Mouse (Mus musculus) ovary, postnatal 10 days (tissue): ENCODE measurements around the gene Tmcc1.
"Not testable (repeated sequence)": the region's sequence is repeated elsewhere in the genome, so short reads cannot be mapped to it uniquely, and the experiment has no call there.

ENCODE experiments used
- DNase-seq: peaks from one replicate; pipeline ENCODE4 v3.0.0; 2022; ENCODE audit warnings: low spot score

Gene Tmcc1

GRCm38 (mm10) chr6:116141696-116142095 lies 51.6 kb downstream of the Tmcc1 start:
- DNase-seq = no peak

- DNase-seq = no peak
Observed at GRCm38 (mm10) chr6:116140782-116141181, 52.5 kb downstream of the Tmcc1 start.

DNA sequence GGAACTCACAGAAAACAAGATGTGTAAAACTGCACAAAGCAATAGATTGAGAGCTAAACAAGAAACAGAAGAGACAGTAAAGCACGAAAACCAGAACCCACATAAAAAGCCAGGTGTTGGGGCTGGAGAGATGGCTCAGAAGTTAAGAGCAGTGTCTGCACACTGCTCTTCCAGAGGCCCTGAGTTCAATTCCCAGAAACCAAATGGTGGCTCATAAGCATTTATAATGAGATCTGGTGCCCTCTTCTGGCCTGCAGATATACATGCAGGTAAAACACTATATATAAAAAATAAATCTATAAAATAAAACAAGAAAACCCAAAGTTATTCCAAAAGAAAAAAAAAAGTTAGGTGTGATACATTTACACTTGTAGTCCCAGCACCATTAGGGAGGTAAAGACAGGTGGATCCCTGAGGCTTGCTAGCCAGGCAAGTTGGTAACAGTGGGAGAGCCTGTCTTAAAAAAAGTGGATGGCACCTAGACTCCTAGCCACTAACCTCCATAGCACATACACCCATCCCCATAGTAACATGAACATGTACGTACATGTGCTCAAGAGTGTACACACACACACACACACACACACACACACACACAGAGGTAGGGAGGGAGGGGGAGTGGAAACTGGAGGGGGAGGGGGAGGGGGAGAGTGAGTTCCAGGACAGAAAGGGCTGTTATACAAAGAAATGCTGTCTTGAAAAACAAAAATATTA lies 54.0 kb downstream of the Tmcc1 start:
- DNase-seq = no peak

- DNase-seq = no peak
Observed at GRCm38 (mm10) chr6:116135971-116136632, 57.2 kb downstream of the Tmcc1 start.

GRCm38 (mm10) chr6:116133756-116134155 lies 59.5 kb downstream of the Tmcc1 start:
- no peak for DNase-seq

- no peak for DNase-seq
Observed at GRCm38 (mm10) chr6:116131771-116132170, 61.5 kb downstream of the Tmcc1 start.

GRCm38 (mm10) chr6:116128710-116129109 lies 64.6 kb downstream of the Tmcc1 start:
- no peak for DNase-seq

- no peak for DNase-seq
Observed at GRCm38 (mm10) chr6:116127918-116128443, 65.3 kb downstream of the Tmcc1 start.

DNA sequence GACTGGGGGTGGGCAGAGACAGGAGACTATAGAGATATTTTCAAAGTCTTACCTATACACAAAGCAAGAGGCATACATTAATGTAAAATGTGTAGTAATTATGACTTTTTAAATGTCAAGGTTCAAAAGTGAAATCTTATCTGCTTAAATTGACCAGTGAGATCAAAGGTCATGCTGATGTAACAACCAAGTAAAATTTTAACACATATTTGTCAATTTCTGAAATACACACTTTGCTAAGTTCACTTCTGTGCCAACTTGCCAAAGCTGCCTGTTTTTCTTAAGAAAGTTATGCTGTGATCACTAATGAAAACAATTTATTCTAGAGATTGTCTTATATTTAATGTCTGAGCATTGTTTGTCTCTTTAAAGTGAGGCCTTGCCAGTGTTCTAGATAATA lies 66.7 kb downstream of the Tmcc1 start:
- DNase-seq = no peak

GRCm38 (mm10) chr6:116122881-116123280 lies 70.4 kb downstream of the Tmcc1 start:
- DNase-seq = no peak

DNA sequence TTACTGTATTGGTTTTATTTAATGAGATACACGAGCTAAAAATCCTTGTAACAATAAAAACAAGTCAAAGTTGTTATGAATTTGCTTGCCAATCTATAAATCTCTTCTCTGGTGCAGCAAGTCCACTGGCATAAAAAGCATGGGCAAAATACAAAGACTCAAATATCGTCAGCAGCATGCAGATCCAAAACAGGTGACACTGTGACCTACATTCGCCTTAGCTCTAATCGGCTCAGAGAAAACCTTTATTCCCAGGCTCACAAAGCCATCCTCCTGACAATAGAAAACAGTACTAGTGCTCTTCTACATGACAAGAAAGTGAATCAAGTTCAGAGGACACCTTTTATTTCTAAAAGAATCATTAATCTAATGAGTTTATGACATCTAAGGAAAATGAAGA lies 73.6 kb downstream of the Tmcc1 start:
- DNase-seq = no peak

GRCm38 (mm10) chr6:116116634-116117033 lies 76.7 kb downstream of the Tmcc1 start:
- not testable (repeated sequence) for DNase-seq

DNA sequence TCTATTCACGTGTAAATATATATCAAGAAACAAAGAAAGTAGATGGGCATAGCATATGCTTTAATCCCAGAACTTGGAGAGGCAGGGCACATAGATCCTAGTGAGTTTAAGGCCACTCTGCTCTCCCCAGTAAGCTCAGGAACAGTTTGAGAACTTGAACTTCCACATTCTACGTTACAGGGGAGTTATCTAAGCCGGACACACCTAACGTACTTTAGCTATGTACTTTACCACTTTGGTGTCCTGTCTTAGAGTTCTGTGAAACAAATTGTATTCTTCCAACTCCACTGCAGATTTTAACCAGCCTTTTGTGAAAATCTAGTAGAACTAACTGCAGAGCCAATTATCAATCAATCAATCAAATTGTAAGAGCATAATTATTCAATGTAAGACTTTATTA lies 82.7 kb downstream of the Tmcc1 start:
- no peak for DNase-seq

DNA sequence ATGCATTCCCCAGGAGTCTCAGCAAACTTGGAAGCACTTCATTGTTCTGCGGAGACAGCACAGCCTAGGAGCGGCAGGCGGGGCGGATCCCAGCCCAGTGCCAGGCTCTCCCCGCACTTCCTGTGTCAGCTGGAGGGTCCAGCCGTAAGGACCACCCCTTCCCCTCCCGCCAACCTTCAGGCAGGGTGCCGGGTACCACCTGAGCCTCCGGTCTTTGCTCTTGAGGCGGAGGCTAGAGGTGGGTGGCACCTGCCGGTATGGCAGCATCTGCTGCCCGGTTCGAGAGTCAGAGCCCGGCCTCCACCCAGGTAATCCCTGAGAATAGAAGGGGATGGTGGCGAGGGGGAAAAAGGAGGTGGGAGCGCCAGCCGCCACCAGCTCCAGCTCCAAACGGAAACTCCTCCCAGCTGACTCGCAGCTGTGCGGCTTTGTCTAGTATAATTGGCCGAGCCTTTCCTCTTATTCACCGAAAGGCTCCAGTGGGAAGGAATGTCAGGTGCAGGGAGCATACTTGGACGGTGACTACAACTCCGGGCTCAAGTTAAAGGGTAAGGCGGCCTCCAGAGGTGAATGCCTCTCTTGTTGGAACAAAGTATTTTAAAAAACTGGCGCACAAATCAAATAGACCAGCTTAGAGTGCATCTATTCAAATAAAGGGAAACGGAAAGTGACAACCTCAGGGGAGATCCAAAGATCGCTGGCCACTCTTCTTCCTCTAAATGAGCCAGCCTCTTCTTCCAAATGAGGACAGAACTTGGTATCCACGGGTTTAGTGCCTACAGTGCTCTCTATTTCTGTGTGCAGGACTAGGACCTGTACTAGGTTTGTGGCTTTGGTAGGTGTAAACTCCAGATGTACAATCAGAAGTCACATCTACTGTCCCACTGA lies 85.6 kb downstream of the Tmcc1 start:
- DNase-seq = peak; percentile 24

GRCm38 (mm10) chr6:116106967-116107470 lies 86.3 kb downstream of the Tmcc1 start:
- DNase-seq = no peak

DNA sequence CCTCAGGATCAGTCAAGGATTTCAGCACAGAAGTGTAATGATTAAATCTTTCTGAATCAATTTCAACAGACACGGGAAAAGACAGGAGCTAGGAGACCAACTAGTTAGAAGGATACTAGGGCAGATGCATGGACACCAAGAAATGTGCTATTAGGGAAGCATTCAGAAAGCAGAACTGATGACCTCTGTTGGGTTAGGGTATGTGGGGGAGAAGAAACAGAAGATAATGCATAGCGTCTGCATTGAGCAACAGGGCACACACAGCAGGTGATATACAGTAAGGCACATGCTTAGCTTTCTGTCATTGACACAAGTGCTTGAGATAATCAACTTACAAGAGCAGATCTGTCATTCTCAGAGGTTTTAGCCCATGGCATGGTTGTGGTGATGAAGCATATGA lies 95.7 kb downstream of the Tmcc1 start:
- DNase-seq = no peak

- DNase-seq = no peak
Observed at GRCm38 (mm10) chr6:116089402-116089801, 103.9 kb downstream of the Tmcc1 start.

GRCm38 (mm10) chr6:116086036-116086435 lies 107.2 kb downstream of the Tmcc1 start:
- no peak for DNase-seq

- no peak for DNase-seq
Observed at GRCm38 (mm10) chr6:116082239-116082638, 111.0 kb downstream of the Tmcc1 start.

GRCm38 (mm10) chr6:116081375-116081774 lies 111.9 kb downstream of the Tmcc1 start:
- no peak for DNase-seq

GRCm38 (mm10) chr6:116080756-116081155 lies 112.5 kb downstream of the Tmcc1 start:
- DNase-seq = no peak

GRCm38 (mm10) chr6:116077608-116078007 lies 115.7 kb downstream of the Tmcc1 start:
- DNase-seq = no peak
